Mouse (Mus musculus) gastrocnemius, postnatal 36 days (tissue): ENCODE data around the gene Ttc12. TPM values are rescaled to one million over a fixed set of nuclear protein-coding genes. Genes with fewer than 3 reads are reported as not detected.

Source experiments
- DNase-seq, 2 experiments: peaks; one replicate each; pipeline ENCODE4 v3.0.0; 2022
- intact Hi-C: fragments of 180-260 bp; cut with DNase I; formaldehyde crosslinking; loops from one replicate; pipeline ENCODE4 v1.15.1; 2025
- long read RNA-seq, 2 experiments: library from polyadenylated mRNA; stranded (forward); transcript quantifications; one replicate each; pipeline ENCODE4 v2.0.0; 2021
- total RNA-seq, 2 experiments: library from RNA; stranded (reverse); gene quantifications; 2 replicates each; pipeline ENCODE4 v1.2.3; 2021

Ttc12 gene
- total RNA-seq = under 1 TPM; 0.86 to 0.87 TPM
- long read RNA-seq, experiment 1, partial matches to known transcripts = 1 of 1 reads
- long read RNA-seq, experiment 1, other reads (novel, unspliced or antisense) = 0 of 1 reads
- long read RNA-seq, experiment 2, partial matches to known transcripts = 0 of 1 reads
- long read RNA-seq, experiment 2, other reads (novel, unspliced or antisense) = 0 of 1 reads

- peak; percentile 81 to 83 for DNase-seq
- intact Hi-C loops = no loop called here
Observed at GRCm38 (mm10) chr9:49485892-49486311, at the start of gene Ttc12. Ttc12 (minus strand) TSS chr9:49486225.

- no peak for DNase-seq
- intact Hi-C loops = no loop called here
Observed at GRCm38 (mm10) chr9:49534958-49535357, 48.9 kb upstream of the Ttc12 start.

DNA sequence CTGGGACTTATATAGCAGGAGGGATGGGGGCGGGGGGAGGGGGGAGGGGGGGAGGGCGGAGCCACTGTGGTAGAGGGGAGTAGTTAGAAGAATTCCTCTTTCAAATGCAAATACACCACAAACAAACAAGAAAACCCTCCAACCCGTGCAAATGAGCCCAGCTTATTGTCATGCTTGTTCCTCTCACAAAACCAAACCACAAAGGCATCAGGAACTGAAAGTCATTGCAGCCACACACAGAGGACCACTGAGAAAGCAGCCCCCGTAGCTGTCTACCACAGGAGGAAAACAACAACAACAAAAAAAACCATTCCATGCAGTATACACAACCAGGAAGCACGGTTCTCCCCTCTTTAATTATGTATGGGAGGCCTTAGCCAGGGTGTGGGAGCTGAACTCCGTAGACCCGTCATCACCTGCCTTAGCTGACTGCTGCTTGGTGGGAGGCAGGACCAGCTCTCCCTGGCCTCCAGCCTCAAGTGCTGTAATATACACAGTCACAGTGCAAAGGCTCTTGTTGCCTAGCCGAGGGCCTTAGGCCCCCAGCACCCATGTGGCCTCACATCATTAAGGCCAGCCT is 48.0 kb upstream of the Ttc12 start:
- intact Hi-C loops = no loop called here
- DNase-seq = no peak

DNA sequence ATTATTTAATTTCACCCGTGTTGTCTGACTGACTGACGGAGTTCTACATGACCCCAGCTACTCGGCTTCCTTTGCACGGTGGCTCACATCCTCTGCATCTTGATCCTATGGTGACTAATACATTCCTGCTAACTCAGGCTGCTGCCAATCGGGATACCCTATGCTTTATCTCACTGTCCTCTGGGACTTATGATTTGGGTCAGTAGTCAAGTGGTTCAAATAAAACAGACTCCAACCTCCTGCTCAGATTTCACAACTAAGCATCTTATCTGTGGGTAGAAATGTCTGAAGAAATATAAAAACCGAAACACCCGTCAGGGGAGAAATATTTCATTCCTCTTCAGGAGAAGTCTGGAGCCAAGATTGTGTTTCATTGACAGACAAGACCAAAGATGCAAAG is 47.4 kb upstream of the Ttc12 start:
- intact Hi-C loops = no loop called here
- DNase-seq = no peak

DNA sequence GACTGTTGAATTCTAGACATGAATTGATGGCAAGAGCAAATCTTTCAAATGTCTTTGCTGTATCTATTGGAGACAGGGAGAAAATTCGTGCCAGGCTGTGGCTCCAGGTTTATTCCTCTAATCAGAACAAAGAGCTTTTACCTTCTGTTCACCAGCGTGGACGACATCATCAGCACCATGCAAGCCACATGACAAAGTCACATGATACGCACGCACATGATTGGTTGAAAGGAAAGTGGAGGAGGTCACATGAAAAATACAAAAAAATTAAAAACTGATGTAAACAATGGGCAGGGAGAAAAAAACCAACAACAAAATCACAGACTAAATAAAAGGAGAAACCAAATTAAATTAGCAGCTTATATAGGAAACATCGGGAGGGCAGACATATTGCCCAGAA is 45.8 kb upstream of the Ttc12 start:
- intact Hi-C loops = no loop called here

GRCm38 (mm10) chr9:49531257-49531656 is 45.2 kb upstream of the Ttc12 start:
- DNase-seq = no peak
- intact Hi-C loops = no loop called here

More for the DNA sequence above, 45.8 kb upstream of the Ttc12 start:
- DNase-seq = no peak

DNA sequence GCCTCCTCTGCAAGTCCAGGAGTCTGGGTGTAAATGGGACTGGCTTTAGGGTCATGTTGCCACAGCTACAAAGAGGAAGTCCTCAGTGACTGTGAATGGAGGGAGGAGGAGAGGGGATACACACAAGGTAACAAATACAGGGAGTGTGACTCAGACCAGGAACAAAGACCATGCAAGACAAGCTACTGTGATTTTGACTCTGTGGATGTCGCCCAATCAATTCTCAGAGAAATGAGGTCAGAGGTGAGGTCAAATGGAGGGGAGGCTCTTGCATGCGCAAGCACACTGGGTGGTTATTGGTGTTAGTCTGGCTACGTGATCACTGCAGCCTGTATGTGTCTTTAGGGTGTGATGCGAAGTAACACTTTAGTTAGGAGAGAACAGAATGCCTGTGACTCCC is 44.7 kb upstream of the Ttc12 start:
- intact Hi-C loops = no loop called here
- DNase-seq = no peak

DNA sequence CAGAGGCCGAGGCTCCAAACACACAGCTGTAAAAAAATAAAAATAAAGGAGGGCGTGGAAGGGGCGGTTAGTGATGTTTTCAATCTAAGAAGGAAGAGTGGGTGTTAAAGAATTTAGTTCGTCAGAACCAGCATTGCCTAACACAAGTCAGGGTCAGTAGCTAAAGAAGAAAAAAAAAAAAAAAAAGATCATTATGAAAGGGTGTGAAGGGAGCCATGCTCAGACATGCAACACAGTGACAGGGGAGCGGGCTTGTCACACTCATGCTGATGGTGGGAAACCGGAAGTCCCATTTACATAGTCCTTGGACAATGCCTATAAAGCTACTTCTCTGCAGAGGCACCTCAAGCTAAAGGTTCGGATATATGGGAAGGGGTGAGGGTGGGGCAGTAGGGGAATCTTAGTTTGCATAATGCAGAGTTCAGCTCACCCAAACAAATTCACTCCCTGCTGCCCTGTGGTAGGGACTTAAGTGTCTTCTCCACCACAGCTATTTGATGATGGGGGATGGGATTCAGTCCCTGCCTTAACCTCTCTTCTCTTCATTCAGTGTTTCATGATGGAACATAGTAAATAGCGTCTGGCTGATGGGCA is 43.4 kb upstream of the Ttc12 start:
- DNase-seq = no peak
- intact Hi-C loops = no loop called here

DNA sequence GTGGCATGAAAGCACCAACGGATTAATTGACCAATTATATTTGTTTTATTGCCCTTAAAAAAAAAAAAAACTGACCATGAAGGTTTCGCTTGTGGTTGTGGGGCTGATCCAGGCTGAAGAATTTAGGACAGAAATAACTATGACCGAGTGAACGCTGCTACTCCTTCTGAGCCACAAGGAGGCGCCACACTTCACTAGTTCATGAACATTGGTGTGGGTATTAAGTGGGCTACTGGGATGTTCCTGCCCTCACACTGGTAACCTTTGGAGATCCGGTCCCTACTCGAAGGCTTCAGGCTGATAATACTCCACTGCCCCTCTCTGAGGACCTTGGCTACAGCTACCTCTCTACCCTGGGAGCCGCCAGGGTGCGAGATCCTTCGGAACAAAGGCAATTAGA is 42.9 kb upstream of the Ttc12 start:
- no peak for DNase-seq
- intact Hi-C loops = no loop called here

DNA sequence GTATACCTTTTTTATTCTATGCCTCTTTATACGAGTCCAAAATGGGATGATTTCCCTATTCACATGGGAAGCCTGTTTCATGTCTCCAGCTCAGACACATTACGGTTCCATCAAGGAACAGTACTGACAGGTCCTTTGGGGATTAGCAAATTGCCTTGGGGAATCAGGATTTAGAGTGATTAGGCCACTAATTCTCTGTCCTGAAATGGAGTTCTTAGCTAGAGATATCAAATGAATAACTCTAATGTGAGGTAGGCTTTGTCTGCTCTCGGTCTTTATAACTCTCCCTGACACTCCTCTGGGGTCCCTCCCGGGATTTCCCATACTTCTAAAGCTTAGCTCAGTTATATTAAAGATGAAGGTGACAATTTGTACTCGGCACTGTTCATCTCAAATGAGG is 42.0 kb upstream of the Ttc12 start:
- intact Hi-C loops = no loop called here
- no peak for DNase-seq

- DNase-seq = no peak
- intact Hi-C loops = no loop called here
Observed at GRCm38 (mm10) chr9:49527340-49527739, 41.3 kb upstream of the Ttc12 start.

GRCm38 (mm10) chr9:49524721-49525120 is 38.7 kb upstream of the Ttc12 start:
- DNase-seq = no peak
- intact Hi-C loops = no loop called here

GRCm38 (mm10) chr9:49523881-49524280 is 37.9 kb upstream of the Ttc12 start:
- intact Hi-C loops = no loop called here

GRCm38 (mm10) chr9:49514306-49514705 is 28.3 kb upstream of the Ttc12 start:
- intact Hi-C loops = no loop called here
- DNase-seq = no peak

More at GRCm38 (mm10) chr9:49523881-49524280, 37.9 kb upstream of the Ttc12 start:
- DNase-seq = no peak

GRCm38 (mm10) chr9:49510666-49511065 is 24.6 kb upstream of the Ttc12 start:
- intact Hi-C loops = no loop called here
- DNase-seq = no peak

GRCm38 (mm10) chr9:49509628-49510027 is 23.6 kb upstream of the Ttc12 start:
- no peak for DNase-seq
- intact Hi-C loops = no loop called here

DNA sequence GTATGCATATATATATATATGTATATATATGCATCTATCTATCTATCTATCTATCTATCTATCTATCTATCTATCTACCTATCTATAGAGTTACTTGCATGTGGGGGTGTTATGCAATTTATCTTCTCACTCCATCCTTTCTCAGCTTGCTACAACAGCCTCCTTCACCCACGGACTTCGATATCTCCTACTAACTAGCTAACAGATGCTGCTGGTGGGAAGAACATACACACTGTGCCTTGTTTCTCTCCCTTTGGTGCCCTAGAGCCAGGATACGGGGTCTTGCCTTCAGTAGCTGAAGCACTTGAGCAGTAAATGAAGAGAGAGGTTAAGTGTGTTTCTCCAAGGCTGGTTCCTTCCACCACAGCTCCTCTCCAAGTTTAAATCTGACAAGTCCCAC is 23.1 kb upstream of the Ttc12 start:
- DNase-seq = no peak
- intact Hi-C loops = no loop called here

GRCm38 (mm10) chr9:49507829-49508585 is 22.0 kb upstream of the Ttc12 start:
- DNase-seq = no peak
- intact Hi-C loops = no loop called here

GRCm38 (mm10) chr9:49504658-49505057 is 18.6 kb upstream of the Ttc12 start:
- DNase-seq = no peak
- intact Hi-C loops = no loop called here

GRCm38 (mm10) chr9:49502245-49502644 is 16.2 kb upstream of the Ttc12 start:
- intact Hi-C loops = no loop called here
- no peak for DNase-seq

GRCm38 (mm10) chr9:49499878-49500277 is 13.9 kb upstream of the Ttc12 start:
- intact Hi-C loops = loop anchor here (5.0 kb wide), 1 partner anchor 937 kb away; no protein-coding TSS in a partner anchor
- DNase-seq = no peak
